Mouse (Mus musculus): ENCODE data around the gene Pkd1l2.
A peak's percentile ranks its signal among the peaks of the same experiment; 100 is the strongest.

- TF ChIP-seq EP300 (IDR thresholded peaks at IDR 0.05; ENCODE audit: low read depth), result no peak
- peak; percentile 68 for TF ChIP-seq CTCF (IDR thresholded peaks at IDR 0.05; ENCODE audit: low read depth)
These were observed 44.8 kb upstream of the Pkd1l2 start for GRCm38 (mm10) chr8:117127063-117127462.
